Mouse (Mus musculus): ENCODE results near the gene Itgb6. TPM values are rescaled to one million over a fixed set of nuclear protein-coding genes. Genes with fewer than 3 reads are reported as not detected.

Gene Itgb6
- polyA plus RNA-seq, 1 experiment: not detected

DNA sequence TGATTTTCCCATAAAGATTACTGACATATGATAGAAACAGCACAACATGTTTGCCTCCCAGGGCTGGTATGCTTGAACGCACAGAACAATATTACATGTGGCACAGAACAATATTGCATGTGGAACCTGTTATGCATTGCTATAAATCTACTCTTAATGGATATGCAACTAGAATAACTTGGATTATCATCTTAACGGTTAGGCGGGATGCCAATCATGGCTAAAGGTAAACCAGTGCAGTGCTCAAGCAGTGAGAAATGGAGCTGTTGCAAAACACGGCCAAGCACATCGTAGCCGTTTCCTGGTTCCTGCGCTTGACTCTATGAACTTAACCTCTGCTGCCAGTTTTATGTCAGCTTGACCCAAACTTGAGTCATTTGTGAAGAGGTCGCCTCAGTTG lies 171.9 kb downstream of the Itgb6 start:
- H3K27ac ChIP-seq (ENCODE audit: insufficient read depth, low read length): no peak overlapping the region
- H3K4me3 ChIP-seq (ENCODE audit: extremely low read depth, insufficient read depth, insufficient read length): no peak overlapping the region
- TF ChIP-seq CTCF (IDR thresholded peaks at IDR 0.05; ENCODE audit: extremely low read depth, insufficient read depth, insufficient read length, insufficient replicate concordance): no peak
- TF ChIP-seq POLR2A (IDR thresholded peaks at IDR 0.05; ENCODE audit: low read depth, low read length): no peak
- no peak for DNase-seq (ENCODE audit: low read depth in 1 of 2, low spot score in 2 of 2)
- WGBS: 91% methylated on average over 8 of the region's 8 CpGs
- H3K36me3 ChIP-seq (ENCODE audit: control insufficient read depth, insufficient read depth, low read length): no peaks in the 10 kb centered on the region
- H3K27me3 ChIP-seq (ENCODE audit: control insufficient read depth, insufficient read depth, low read length): no peaks in the 10 kb centered on the region
- no peaks in the 10 kb centered on the region; the same call in 1 of the 2 replicates for H3K4me1 ChIP-seq (ENCODE audit: control insufficient read depth, insufficient read depth, insufficient read length)

DNA sequence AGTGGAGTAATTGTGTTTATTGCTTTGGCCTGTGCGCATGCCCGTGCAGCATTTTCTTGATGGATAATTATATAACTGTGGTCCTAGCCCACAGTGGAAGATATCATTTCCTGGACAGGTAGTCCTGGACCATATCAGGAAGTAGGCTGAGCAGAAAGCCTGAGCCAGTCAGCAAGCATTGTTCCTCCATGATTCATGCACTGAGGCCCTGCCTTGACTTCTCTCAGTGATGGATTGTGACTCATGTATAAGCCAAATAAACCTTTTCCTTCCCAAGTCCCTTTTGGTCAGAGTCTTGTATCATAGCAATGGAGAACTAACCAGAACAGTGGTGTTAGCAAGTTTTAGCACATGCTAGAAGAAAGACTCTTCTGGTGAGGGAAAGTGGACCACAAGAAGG lies 172.6 kb downstream of the Itgb6 start:
- no peaks in the 10 kb centered on the region; the same call in 1 of the 2 replicates for H3K4me1 ChIP-seq (ENCODE audit: control insufficient read depth, insufficient read depth, insufficient read length)
- no peak overlapping the region for H3K4me3 ChIP-seq (ENCODE audit: extremely low read depth, insufficient read depth, insufficient read length)
- WGBS: 85% methylated on average over 2 of the region's 2 CpGs
- H3K36me3 ChIP-seq (ENCODE audit: control insufficient read depth, insufficient read depth, low read length): no peaks in the 10 kb centered on the region
- DNase-seq (ENCODE audit: low read depth in 1 of 2, low spot score in 2 of 2): no peak
- no peak for TF ChIP-seq POLR2A (IDR thresholded peaks at IDR 0.05; ENCODE audit: low read depth, low read length)
- no peak for TF ChIP-seq CTCF (IDR thresholded peaks at IDR 0.05; ENCODE audit: extremely low read depth, insufficient read depth, insufficient read length, insufficient replicate concordance)
- H3K27ac ChIP-seq (ENCODE audit: insufficient read depth, low read length): no peak overlapping the region
- no peaks in the 10 kb centered on the region for H3K27me3 ChIP-seq (ENCODE audit: control insufficient read depth, insufficient read depth, low read length)

Other genes starting within 250 kb of the Itgb6 start
- gene Pla2r1, start 169.3 kb downstream of the Itgb6 start, polyA plus RNA-seq (2012; rRNA removed): 1.4 and 2.3 TPM in 2 replicates
- 94.8 and 130 TPM in 2 replicates for gene Rbms1, start 240.5 kb upstream of the Itgb6 start, polyA plus RNA-seq (2012; rRNA removed)

All from spleen, adult 2 months (tissue).